Mouse (Mus musculus) heart, postnatal 10 days (tissue): ENCODE data around the gene Kin. TPM values are rescaled to one million over a fixed set of nuclear protein-coding genes. Genes with fewer than 3 reads are reported as not detected.

Experiments
- DNase-seq, 2 experiments: peaks; one replicate each; pipeline ENCODE4 v3.0.0; 2021
- intact Hi-C: fragments of 180-260 bp; cut with DNase I; formaldehyde crosslinking; loops from one replicate; pipeline ENCODE4 v1.15.1; 2025
- total RNA-seq, 2 experiments: library from RNA; stranded (reverse); gene quantifications; 2 replicates each; pipeline ENCODE4 v1.2.3; 2021

Kin gene
- total RNA-seq = 10 to 100 TPM; 10.3 to 11.3 TPM

GRCm38 (mm10) chr2:10080310-10081010 lies at the start of gene Kin, which contains the start of gene Atp5c1:
Kin (plus strand) TSS chr2:10080593.
Atp5c1 (minus strand) TSS chr2:10080510.
- intact Hi-C loops = no loop called here
- peak; percentile 98 for DNase-seq

GRCm38 (mm10) chr2:10033684-10034083 lies 46.7 kb upstream of the Kin start:
- no peak for DNase-seq
- intact Hi-C loops = no loop called here

- intact Hi-C loops = no loop called here
- no peak for DNase-seq
Measured at GRCm38 (mm10) chr2:10034976-10035375, 45.4 kb upstream of the Kin start.

- intact Hi-C loops = no loop called here
- peak; percentile 30 to 43 for DNase-seq
Measured at GRCm38 (mm10) chr2:10047758-10048436, 32.5 kb upstream of the Kin start.

GRCm38 (mm10) chr2:10048461-10048860 lies 31.9 kb upstream of the Kin start, which contains the start of gene Taf3:
Taf3 (minus strand) TSS chr2:10048596.
- intact Hi-C loops = no loop called here

GRCm38 (mm10) chr2:10049456-10049855 lies 30.9 kb upstream of the Kin start:
- DNase-seq = no peak
- intact Hi-C loops = no loop called here

More at GRCm38 (mm10) chr2:10048461-10048860, 31.9 kb upstream of the Kin start, which contains the start of gene Taf3:
- peak; percentile 95 to 96 for DNase-seq

GRCm38 (mm10) chr2:10050878-10051277 lies 29.5 kb upstream of the Kin start:
- no peak for DNase-seq
- intact Hi-C loops = no loop called here

GRCm38 (mm10) chr2:10051996-10052395 lies 28.4 kb upstream of the Kin start:
- intact Hi-C loops = no loop called here
- no peak for DNase-seq

- intact Hi-C loops = no loop called here
- DNase-seq = no peak
Measured at GRCm38 (mm10) chr2:10058836-10059235, 21.6 kb upstream of the Kin start.

GRCm38 (mm10) chr2:10071751-10072150 lies 8.6 kb upstream of the Kin start:
- intact Hi-C loops = no loop called here

GRCm38 (mm10) chr2:10074470-10074869 lies 5.9 kb upstream of the Kin start:
- intact Hi-C loops = no loop called here
- DNase-seq = no peak

More at GRCm38 (mm10) chr2:10071751-10072150, 8.6 kb upstream of the Kin start:
- no peak for DNase-seq

- intact Hi-C loops = no loop called here
Measured at GRCm38 (mm10) chr2:10076675-10077074, 3.7 kb upstream of the Kin start.

GRCm38 (mm10) chr2:10079745-10080309 lies 566 bp upstream of the Kin start:
- intact Hi-C loops = no loop called here
- DNase-seq = no peak

More at GRCm38 (mm10) chr2:10076675-10077074, 3.7 kb upstream of the Kin start:
- no peak for DNase-seq

- no peak for DNase-seq
- intact Hi-C loops = no loop called here
Measured at GRCm38 (mm10) chr2:10081453-10082080, 1.2 kb downstream of the Kin start.

GRCm38 (mm10) chr2:10082737-10083136 lies 2.3 kb downstream of the Kin start:
- no peak for DNase-seq
- intact Hi-C loops = no loop called here

- intact Hi-C loops = no loop called here
- no peak for DNase-seq
Measured at GRCm38 (mm10) chr2:10087256-10087850, 7.0 kb downstream of the Kin start.

GRCm38 (mm10) chr2:10094327-10095100 lies 14.1 kb downstream of the Kin start:
- intact Hi-C loops = no loop called here
- no peak for DNase-seq

GRCm38 (mm10) chr2:10098598-10099215 lies 18.3 kb downstream of the Kin start:
- intact Hi-C loops = no loop called here
- peak; percentile 32 to 65 for DNase-seq

GRCm38 (mm10) chr2:10100471-10100870 lies 20.1 kb downstream of the Kin start:
- no peak for DNase-seq
- intact Hi-C loops = no loop called here
